Mouse (Mus musculus) thymus, adult 2 months (tissue): ENCODE measurements around the gene Ntan1. TPM values are rescaled to one million over a fixed set of nuclear protein-coding genes. Genes with fewer than 3 reads are reported as not detected.

Source experiments
- DNase-seq: peaks from one replicate; pipeline ENCODE4 v3.0.0; 2021
- H3K27ac ChIP-seq: fragments of 200-500 bp; 2 replicates; pipeline ENCODE4 v1.5.1; 2012; ENCODE audit warnings: low read length, control low read depth; ENCODE audit not compliant: control insufficient read depth, insufficient read depth
- H3K27me3 ChIP-seq: fragments of 200-500 bp; 2 replicates; pipeline ENCODE4 v1.6.1; 2012; ENCODE audit warnings: mild to moderate bottlenecking, low read length, moderate library complexity, mixed read lengths; ENCODE audit not compliant: control insufficient read depth, insufficient read depth
- H3K36me3 ChIP-seq: fragments of 200-500 bp; 2 replicates; pipeline ENCODE4 v1.6.1; 2012; ENCODE audit warnings: mild to moderate bottlenecking, low read length, moderate library complexity; ENCODE audit not compliant: control insufficient read depth, insufficient read depth
- H3K4me1 ChIP-seq: fragments of 200-500 bp; replicated peaks from 2 replicates; pipeline ENCODE4 v1.6.1; 2012; ENCODE audit warnings: low read length; ENCODE audit not compliant: control insufficient read depth, insufficient read depth
- H3K4me3 ChIP-seq: fragments of 200-500 bp; 2 replicates; pipeline ENCODE4 v1.5.1; 2012; ENCODE audit warnings: mild to moderate bottlenecking, low read length, control low read depth, moderate library complexity; ENCODE audit not compliant: control insufficient read depth, insufficient read depth
- CTCF ChIP-seq: fragments of 200-500 bp; IDR thresholded peaks from 2 replicates; pipeline ENCODE4 v1.5.1; 2012; ENCODE audit warnings: mild to moderate bottlenecking, control low read depth, low read length, moderate library complexity, borderline replicate concordance; ENCODE audit not compliant: control insufficient read depth, poor library complexity, insufficient read depth; ENCODE audit errors: extremely low read depth
- POLR2A ChIP-seq: fragments of 200-500 bp; IDR thresholded peaks from 2 replicates; pipeline ENCODE4 v1.6.1; 2012; ENCODE audit warnings: mild to moderate bottlenecking, low read length, control low read depth, moderate library complexity; ENCODE audit not compliant: control insufficient read depth, poor library complexity, insufficient read depth; ENCODE audit errors: extremely low read depth
- whole genome bisulfite sequencing: fragments of 180-500 bp; shearing (Covaris S2); methylation state at CpG from one replicate; pipeline ENCODE4 v1.1.7; 2018; 5-methylcytosine and 5-hydroxymethylcytosine counted together
- polyA plus RNA-seq: library from polyadenylated mRNA; depleted of rRNA; stranded (reverse); fragments of >200 nt; gene quantifications from 2 replicates; pipeline ENCODE4 v1.2.3, GENCODE M21; 2012

The Ntan1 gene
- polyA plus RNA-seq, 1 experiment, result 86.7 TPM

DNA sequence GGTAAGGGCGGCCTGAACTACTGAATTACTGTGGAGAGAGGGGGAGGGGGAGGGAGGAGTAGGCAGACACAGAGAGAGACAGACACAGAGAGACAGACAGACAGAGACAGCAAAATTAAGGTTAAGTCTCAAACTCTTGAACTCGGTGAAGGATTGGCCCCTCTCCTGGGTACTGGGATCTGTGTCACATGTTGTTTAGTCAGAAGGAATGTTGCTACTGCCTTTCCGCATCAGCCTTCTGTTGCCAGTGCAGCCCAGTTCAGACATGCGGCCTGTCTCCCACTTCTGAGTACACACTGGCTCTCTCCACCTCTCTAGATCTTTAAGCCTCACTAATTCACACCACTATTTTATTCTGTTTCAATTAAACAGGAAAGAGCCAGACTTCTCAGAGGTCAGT, 7.9 kb downstream of the Ntan1 start:
- H3K4me1 ChIP-seq, result no peaks in the 10 kb centered on the region
- TF ChIP-seq POLR2A, result no peak
- TF ChIP-seq CTCF, result no peak
- no peaks in the 10 kb centered on the region for H3K27me3 ChIP-seq
- no peak overlapping the region for H3K4me3 ChIP-seq
- H3K27ac ChIP-seq, result no peak overlapping the region
- no peak for DNase-seq
- WGBS, result over 99% methylated on average over 4 of the region's 4 CpGs
- H3K36me3 ChIP-seq, result peaks cover 33% of the 10 kb centered on the region

DNA sequence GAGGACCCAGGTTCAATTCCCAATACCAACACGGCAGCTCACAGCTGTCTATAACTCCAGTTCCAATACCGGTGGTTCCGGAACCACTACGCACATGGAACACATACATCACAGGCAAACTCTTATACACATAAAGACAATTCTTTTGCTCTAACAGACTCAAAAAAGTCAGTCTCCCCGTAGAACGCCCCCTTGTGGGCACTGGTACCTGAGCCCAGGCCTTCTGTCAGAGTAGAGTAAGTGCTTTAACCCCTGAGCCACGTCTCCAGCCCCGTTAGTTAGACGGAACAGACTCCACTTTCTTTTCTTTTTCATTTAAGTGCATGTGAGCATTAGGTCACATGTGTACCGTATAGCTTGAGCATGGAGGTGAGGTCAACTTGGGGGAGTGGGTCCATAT, 11.8 kb downstream of the Ntan1 start:
- Histone ChIP-seq H3K4me1 (no peaks in the 10 kb centered on the region), H3K4me3 (no peak overlapping the region), H3K36me3 (peaks cover 62% of the 10 kb centered on the region), H3K27ac (no peak overlapping the region), H3K27me3 (no peaks in the 10 kb centered on the region)
- WGBS, result 96% methylated on average over 10 of the region's 10 CpGs
- no peak for DNase-seq
- no peak for TF ChIP-seq CTCF
- TF ChIP-seq POLR2A, result no peak

DNA sequence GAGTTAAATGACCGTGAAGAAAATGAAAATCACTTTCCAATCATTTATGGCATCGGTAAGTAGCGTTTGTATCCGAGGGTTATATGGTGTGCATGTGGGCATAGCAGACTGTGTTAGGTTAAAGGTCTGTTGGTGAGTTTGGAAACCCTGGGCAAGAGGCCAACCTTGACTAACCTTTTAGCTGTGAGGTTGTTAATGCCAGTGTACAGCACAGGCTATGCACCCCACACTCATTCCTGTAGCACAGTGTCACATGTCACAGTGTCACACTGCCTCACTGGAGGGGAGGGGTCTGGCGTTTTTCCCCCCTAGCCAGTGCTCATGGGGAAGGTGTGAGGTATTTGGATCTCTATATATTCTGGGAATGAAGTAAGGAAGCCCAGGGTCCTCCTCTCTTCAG, 13.0 kb downstream of the Ntan1 start:
- Histone ChIP-seq H3K36me3 (peaks cover 74% of the 10 kb centered on the region), H3K27ac (no peak overlapping the region), H3K27me3 (no peaks in the 10 kb centered on the region), H3K4me1 (no peaks in the 10 kb centered on the region), H3K4me3 (no peak overlapping the region)
- DNase-seq, result no peak
- WGBS, result 94% methylated on average over 5 of the region's 5 CpGs
- no peak for TF ChIP-seq POLR2A
- no peak for TF ChIP-seq CTCF

DNA sequence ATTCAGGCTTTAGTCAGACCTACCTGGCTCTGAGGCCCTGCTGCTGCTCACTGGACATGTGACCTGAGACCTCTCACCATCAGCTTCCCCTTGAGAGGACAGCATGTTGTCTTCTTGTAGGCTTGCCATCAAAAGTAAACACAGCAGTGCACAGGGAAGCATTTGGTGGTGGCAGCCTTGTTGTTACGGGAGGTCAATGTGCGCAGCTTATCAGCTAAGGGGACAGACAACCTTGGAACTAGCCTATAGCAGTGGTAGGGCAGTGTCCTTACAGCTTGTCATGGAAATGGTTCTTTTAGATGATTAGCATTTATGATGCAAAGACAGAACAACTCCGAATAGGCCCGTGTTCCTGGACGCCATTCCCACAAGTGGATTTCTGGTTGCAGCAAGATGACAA, 15.7 kb downstream of the Ntan1 start:
- Histone ChIP-seq H3K4me3 (no peak overlapping the region), H3K27me3 (no peaks in the 10 kb centered on the region), H3K27ac (no peak overlapping the region), H3K4me1 (no peaks in the 10 kb centered on the region), H3K36me3 (peaks cover 66% of the 10 kb centered on the region)
- 97% methylated on average over 5 of the region's 5 CpGs for WGBS
- DNase-seq, result no peak
- TF ChIP-seq POLR2A (no peak), CTCF (no peak)

DNA sequence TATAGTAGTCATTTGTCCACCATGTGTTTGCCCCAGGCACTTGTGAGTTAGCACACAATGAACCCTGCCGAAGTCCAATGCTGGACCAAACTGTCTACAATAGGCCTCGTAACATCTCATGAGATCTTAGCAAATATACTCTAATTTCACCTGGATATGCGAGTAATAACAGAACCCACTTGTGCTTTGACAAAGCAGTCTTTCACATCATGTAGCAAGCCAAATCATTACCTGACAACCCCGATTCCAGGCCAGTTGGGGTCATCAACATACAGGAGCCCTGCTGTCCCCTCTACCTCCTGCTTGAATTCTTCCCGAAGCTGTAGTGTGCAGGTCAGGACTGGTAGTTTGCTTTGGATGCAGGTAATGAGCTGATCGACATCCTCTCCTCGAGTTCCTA, 21.4 kb downstream of the Ntan1 start:
- no peak overlapping the region for H3K27ac ChIP-seq
- no peak overlapping the region for H3K4me3 ChIP-seq
- no peak for DNase-seq
- 91% methylated on average over 7 of the region's 7 CpGs for WGBS
- TF ChIP-seq POLR2A (no peak), CTCF (no peak)
- peaks cover 34% of the 10 kb centered on the region for H3K36me3 ChIP-seq
- H3K27me3 ChIP-seq, result no peaks in the 10 kb centered on the region
- H3K4me1 ChIP-seq, result no peaks in the 10 kb centered on the region

DNA sequence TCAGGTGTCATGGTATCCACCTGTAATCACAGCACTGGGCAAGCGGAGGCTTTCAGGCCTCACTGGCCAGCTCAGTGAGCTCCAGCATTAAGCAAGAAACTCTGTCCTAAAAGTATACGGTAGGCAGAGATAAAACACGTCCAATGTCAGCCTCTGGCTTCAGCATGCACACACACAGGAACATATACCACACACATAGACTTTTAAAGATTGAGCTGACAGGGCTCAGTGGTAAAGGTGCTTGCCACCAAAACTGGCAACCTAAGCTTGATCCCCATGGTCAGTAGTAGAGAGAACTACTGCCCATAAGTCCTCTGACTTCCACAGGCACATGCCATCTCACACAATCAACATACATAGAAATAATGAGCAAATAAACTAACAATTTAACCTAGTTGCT, 22.3 kb downstream of the Ntan1 start:
- no peaks in the 10 kb centered on the region for H3K4me1 ChIP-seq
- DNase-seq, result no peak
- WGBS, result over 99% methylated on average over 3 of the region's 3 CpGs
- no peaks in the 10 kb centered on the region for H3K27me3 ChIP-seq
- peaks cover 31% of the 10 kb centered on the region for H3K36me3 ChIP-seq
- no peak overlapping the region for H3K4me3 ChIP-seq
- no peak overlapping the region for H3K27ac ChIP-seq
- TF ChIP-seq CTCF (no peak), POLR2A (no peak)

DNA sequence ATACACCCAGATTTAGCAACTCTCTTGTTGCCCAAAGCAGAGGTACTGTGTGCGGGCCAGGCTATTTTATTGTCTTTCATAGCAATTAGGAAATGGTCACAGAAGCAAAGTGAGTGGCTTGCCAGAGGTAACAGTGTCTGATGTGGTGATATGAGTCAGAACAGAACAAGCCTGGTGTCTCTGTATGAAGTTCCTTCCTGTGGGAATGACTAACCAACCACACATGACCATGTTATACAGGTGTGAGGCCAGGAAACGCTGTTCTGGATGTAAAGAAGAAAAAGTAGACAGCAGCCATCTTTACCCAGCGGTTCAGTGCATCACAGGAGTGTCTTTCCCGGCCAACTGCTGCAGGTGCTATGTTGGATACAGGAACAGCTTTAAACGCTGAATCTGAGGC, 26.4 kb downstream of the Ntan1 start:
- Histone ChIP-seq H3K27me3 (no peaks in the 10 kb centered on the region), H3K4me1 (no peaks in the 10 kb centered on the region), H3K4me3 (no peak overlapping the region), H3K36me3 (peaks cover 12% of the 10 kb centered on the region), H3K27ac (no peak overlapping the region)
- WGBS, result 83% methylated on average over 5 of the region's 5 CpGs
- TF ChIP-seq POLR2A (no peak), CTCF (no peak)
- no peak for DNase-seq
